Mouse (Mus musculus): ENCODE data around the gene Ttc23.

The Ttc23 gene

DNA sequence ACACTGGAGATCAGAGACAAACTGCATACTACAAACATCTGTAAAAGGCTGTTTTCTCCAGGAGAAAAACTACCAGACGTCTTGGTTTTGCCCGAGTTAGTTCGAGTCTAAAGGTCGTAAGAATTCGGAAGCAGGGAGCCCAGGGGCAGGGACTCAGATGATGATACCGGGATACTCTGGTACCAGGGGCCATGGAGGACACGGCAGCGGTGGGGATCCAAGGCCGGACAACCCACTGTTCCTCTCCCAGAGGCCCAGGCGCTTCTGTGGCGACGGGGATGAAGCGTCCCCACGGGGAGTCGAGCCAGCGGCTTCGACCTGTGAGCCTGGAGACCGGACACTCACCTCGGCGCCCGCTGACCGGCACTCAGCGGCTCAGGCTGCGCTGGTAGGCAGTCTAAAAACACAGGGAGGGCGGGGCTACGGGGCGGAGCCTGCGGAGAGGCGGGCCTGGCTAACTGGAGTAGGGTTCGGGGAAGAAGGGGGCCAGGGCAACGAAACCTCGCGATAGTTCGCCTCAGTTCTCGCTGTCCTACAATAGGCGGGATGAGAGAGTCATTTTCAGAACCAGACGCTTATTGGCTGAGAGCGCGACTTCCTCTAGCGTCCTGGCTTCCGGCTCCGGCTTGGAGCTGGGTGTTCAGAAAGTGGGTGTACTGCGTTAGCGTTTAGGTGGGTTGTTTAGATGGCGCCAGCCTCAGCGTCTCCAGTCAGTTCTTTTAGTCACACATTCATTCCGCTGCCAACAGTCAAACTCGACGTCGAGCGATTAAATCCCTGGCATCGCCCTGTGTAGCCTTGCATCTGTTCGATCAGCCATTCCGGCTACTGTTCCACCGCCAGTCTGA, 2.2 kb upstream of the Ttc23 start, which contains the start of gene Lrrc28:
Gene Lrrc28 (minus strand): TSS at position 436 of the 848 bp plus-strand sequence.
- DNase-seq (ENCODE audit: low spot score): peak; percentile 100

DNA sequence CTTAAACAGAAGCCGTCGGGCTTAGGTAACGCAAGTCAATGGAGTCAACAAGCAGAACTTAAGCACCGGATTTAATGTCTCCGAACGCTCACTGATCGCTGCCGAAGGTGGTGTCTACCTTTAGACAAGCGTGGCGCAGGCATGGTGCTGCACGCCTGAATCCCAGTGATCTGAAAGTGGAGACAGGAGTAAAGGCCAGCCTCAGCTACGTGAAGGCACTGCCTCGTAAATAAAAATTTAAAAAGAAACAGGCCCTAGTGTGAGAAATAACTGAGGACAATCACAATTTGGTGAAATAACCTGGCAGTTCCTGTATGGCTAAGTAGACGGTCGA, 1.6 kb upstream of the Ttc23 start:
- no peak for DNase-seq (ENCODE audit: low spot score)

DNA sequence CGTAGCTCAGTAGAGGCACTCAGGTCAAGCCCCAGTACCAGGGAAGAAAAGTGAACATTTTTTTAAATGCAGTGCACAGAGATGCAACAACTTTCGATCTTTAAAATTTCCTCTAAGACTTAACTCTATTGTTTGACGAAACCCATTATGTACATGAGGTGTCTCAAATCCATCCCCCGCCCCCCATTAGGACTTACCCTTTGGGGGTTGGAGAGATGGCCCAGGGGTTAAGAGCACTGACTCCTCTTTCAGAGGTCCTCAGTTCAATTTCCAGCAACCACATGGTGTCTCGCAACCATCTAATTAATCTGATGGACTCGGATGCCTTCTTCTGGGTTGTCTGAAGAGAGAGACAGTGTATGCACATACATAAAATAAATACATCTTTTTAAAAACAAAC, 1.1 kb upstream of the Ttc23 start:
- DNase-seq (ENCODE audit: low spot score): no peak

DNA sequence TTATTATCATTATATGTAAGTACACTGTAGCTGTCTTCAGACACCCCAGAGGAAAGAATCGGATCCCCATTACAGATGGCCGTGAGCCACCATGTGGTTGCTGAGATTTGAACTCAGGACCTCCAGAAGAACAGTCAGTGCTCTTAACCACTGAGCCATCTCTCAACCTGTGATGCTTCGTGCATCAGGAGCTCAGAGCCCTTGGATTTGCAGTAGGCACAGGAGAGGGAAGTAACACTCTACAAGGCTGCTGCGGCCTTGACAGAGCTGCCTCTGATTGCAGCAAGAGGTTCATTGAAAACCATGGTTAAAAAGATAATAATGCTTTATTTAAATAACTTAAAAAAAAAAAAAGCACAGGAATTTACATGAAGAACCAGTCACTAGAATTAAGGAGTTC, 1.2 kb downstream of the Ttc23 start:
- DNase-seq (ENCODE audit: low spot score): no peak

DNA sequence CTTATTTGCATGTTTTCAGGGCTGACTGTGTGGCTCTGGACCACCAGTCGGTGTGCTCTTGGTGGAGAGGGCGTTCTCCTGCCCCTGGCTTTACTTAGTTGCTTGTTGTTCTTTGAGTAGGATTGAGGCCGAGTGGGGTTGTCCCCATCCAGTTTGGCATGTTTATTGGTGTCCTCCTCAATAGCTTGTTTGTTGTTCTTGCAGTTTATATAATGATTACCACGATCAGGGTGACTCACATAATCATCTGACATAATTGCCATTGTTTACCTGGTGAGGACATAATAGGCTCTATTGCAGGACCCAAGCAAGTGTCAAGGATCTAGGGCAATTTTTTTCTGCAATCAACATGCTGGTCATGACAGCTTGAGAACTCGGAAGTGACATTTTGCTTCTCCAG, 5.0 kb downstream of the Ttc23 start:
- no peak for DNase-seq (ENCODE audit: low spot score)

DNA sequence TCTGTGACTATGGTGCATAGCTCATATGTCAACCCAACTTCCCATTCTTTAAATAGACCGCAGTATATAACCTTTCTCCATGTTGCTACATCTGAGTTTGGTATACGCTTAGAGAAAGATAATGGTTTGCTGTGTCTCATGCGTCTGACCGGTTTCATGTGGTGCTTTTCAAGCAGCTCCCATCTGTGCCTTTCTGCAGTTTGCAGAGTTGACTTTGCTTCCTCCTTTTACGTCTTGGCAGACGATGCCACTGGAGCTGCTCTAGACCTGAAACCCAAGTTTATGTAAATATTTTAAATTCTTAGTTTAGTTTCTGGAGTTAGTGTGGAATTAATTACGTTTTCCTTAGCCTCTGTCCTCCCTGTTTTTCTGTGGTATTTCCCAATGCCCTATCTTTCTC, 7.5 kb downstream of the Ttc23 start:
- no peak for DNase-seq (ENCODE audit: low spot score)

DNA sequence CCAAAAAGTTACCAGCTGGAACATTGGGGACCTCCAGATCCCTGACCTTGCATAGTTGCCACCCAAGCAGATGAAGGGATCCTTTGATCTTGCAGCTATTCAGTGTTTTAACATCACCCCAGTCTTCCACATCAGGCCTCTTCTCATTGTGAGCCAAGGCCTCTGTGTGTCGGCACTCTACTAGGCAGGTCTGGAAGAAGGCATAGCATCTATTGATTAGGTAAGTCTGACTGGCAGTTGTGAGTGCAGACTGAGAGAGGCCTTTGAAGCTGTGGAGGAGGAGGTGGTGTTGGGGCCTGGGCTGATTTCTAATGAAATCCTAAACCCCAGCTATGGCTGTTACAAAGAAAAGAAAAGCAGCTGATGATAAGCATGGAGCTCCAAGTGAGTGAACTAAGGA, 8.0 kb downstream of the Ttc23 start:
- peak; percentile 66 for DNase-seq (ENCODE audit: low spot score)

DNA sequence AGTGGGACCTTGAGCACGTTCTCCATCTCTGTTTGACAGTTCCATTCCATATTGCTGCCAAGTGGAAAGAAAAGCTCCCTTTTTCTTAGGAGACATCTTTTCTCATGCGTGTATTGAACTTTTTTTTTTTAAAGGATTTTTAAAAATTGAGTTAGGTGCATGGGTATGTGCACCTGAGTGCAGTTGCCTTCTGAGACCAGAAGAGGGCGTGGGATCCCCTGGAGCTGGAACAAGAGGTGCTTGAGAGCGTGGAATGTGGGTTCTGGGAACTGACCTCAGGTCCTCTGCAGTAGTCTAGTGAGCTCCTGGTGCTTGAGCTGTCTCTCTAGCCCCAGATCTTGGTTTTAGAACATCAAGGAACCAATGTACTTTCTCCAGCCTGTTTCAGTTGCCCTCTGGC, 10.9 kb downstream of the Ttc23 start:
- no peak for DNase-seq (ENCODE audit: low spot score)

DNA sequence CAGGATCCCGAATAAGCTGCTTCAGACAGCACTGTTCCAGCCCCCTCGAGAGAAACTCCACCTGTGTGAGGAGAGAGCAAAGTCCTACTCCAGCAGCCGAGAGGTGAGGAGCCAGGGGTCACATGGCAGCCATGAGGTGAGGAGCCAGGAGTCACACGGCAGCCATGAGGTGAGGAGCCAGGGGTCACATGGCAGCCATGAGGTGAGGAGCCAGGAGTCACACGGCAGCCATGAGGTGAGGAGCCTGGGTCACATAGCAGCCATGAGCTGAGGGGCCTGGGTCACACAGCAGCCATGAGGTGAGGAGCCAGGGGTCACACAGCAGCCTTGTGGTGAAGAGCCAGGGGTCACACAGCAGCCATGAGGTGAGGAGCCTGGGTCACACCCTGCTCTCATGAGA, 15.2 kb downstream of the Ttc23 start:
- no peak for DNase-seq (ENCODE audit: low spot score)

DNA sequence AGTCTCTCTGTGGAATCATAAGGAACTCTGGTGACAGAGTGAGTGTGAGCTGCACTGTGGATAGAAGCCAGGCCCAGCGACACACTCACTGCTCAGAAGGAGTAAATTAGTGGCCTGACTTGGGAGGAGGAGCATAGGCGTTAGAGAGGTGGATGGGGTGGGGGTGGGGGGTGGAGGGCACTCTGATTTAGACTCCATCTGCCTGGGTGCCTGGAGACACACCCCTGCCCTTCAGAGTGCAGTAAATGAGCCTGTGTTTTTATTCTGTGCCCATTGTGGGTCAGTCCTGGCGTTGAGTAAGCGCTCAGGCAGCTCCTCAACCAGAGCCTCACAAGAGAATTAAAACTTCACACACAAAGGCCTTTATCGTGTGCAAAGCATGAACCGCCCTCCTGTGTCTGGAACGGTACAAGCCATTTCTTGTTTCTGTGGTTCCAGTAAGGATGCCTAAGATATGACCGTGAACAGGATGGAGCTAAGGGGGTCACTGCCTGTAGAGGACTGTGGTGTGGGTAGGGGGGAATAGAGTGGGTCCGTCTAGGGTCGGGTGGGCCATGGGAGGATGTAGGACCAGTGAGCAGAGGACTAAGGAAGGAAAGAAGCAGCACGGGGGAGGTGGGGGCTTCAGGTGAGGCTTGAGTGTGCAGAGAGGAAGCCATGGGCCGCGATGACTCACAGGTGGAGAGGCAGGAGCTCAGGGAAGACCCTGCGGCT, 16.9 kb downstream of the Ttc23 start:
- DNase-seq (ENCODE audit: low spot score): no peak

DNA sequence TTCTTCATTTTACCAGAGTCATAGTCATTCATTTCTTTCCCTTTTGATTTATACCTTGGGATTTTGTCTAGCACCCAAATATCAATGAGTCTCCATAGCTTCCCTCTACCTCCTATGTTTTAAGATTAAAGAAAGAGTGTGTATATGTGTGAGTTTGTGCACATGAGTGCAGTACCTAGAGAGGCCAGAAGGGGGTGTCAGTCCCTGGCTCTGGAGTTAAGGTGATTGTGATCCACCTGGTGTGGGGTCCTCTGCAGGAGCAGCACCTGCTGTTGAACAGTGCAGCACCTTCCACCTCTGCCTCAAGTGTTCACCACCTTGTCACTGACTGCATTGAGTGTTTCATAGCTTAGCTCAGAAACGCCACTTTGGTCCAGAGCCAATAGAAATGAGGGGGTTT, 23.8 kb downstream of the Ttc23 start:
- no peak for DNase-seq (ENCODE audit: low spot score)

DNA sequence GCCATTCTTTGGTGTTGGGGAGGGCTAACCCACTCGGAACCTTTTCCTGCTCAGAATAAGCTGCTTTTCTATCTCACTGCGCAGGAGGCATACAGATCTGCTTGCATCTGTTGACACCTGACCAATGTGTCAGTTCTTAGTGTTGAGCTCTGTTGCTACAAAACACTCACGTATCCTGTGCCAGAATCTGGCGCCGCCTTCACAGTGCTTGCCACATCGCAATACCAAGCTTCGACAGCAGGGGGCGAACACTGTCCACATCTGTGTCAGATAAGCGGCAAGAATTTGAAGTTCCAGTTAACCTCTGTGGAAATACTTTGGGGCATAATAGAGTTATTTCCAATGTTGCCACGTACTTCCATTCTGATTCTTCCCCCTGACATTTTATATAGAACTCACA, 25.4 kb downstream of the Ttc23 start:
- DNase-seq (ENCODE audit: low spot score): peak; percentile 96

DNA sequence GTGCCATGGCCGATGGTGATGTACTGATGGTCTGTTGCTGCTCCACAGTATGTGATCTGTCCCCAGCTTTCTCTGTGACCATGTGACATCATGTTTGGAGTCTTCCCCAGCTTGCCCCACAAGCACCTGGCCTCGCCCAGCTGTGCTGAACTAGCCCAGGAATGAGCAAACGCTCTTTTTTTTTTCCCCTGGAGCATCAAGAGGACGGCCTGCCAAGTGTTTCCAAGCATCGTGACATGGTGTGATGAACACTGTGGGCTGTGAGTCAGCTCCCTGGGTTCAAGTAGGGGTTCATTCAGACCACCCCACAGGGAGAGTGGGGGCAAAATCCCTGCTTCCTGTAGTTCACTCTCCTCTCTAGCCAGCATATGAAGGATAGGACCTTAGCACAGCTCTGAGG, 26.4 kb downstream of the Ttc23 start:
- no peak for DNase-seq (ENCODE audit: low spot score)

DNA sequence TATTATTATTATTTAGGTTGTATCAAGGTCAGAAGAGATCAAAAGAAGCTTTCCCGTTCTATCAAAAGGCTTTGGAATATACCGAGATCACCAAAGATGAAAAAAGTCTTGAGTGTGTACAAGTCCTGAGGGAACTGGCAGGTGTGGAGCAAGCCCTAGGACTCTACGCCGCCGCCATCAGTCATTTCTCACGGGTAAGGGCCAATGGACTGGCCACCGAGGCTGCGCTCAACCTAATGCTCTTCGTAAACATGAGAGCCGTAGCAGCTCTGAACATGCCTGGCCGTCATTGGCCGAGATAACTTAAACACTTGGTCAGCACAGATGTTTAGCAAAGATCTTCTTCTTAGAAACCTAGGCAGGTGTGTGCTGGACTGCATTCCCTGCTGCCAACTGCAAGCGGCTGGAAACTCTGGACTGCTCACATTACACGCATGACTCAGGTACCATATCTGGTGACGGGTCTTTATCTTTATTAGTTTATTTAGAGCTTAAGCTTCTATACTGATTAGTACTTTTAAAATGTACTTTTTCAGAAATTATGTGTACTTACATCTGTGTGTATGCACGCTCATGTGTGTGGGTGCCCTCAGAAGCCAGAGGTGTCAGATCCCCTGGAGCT, 31.8 kb downstream of the Ttc23 start:
- DNase-seq (ENCODE audit: low spot score): no peak

DNA sequence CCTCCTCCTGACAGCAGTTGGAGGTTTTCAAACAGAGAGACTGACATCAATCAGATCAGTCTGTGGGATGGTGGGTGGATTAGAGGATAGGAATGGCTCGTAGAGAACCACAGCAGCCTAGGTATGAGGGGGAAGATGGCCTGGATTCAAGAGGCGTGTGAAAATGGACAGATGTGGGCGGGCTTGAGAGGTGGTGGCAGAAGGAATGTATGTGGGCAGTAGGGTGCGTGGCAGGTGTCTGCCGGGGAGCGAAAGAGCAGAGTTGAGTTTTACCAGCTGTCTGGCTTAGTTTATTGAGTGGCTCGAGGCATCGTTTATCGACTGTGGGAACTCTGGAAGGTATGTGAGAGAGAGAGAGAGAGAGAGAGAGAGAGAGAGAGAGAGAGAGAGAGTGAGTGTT, 33.9 kb downstream of the Ttc23 start:
- no peak for DNase-seq (ENCODE audit: low spot score)

DNA sequence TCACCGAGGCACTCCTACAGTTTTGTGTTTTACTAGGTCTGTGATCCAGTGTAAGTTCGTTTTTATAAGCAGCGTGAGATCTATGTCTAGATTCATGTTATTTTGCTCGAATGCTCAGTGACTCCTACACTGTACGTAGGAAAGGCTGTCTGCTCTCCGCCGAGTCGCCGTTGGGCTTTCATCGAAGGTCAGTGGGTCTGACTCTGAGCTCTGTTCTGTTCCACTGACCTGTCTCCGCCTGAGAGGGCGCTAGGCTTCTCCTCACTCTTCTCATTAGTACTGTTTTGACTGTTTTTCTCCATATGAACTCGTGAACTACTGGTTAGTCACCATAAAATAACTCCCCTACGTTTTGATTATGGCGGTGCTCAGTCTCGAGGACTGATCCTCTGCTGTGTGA, 35.8 kb downstream of the Ttc23 start:
- no peak for DNase-seq (ENCODE audit: low spot score)

DNA sequence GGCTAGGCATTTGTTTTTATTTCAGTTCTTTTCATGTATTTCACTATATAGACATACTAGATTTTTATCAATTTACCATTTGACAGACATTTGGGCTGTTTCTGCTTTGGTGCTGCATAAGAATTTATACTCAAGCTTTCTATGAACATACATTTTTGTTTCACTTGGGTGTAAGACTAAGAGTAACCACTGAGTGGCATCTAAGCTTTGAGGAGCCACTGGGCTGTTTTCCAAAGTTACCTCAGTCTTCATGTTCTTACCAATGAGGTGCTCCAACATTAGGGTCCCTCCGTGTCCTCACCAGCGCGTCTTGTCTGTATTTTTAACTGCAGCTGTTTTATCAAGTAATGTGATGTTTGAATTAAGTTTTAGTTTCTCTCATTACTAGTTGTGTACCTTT, 39.3 kb downstream of the Ttc23 start:
- DNase-seq (ENCODE audit: low spot score): no peak

DNA sequence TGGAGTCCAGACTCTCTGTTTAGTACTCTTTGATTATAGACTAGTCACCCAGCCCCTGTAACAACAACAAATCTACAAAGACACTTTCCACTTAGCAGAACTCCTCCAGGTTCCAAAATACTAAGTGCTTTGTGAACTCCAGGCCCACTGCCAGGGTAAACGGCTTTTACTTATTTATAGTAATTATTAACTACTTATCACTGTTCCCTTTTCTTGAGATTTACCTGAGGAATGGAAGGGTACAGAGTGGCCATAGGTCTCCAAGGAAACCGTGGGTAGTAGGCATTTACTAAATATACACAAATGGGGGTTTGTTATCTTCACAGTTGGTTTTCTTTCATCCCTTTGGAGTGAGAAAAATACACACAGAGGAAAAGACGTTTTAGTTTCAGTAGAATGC, 41.1 kb downstream of the Ttc23 start:
- no peak for DNase-seq (ENCODE audit: low spot score)

DNA sequence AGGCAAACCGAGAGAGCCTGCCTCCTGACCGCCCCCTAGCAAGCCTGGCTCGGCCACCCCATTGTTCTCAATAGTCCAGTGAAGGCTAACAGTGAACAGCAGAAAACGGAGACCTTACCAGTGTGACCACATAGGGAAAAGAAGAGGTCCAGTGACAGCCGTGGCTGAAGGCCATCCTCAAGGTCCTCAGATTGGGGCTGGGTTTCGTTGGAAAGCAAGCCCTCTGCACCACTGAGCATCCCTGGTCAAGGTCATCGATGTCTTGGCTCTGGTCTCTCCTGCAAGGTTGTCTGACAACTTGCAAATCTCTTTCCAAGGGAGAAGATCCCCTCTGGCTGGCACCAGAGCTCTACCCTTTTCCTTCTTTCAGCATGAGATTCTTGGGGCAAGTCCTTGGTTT, 42.6 kb downstream of the Ttc23 start:
- DNase-seq (ENCODE audit: low spot score): no peak

DNA sequence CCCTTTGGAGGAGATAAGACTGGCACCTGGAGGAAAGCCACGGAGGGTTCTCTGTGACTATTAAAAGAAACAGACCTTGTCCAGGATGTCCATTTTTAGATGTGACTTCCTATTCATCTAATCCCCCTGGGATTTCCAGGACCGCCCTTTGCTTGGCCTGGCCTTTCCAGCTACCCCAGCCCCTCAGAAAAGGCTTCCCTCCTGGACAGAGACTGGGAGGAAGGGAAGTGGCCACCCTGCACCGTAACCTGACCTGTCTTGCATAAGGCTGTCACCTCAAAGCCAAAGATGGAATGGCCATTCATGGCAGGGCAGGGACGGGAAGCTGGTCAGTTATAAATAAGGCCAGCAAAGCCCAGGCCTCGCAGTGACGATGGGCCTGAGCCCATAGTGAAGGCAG, 43.8 kb downstream of the Ttc23 start:
- DNase-seq (ENCODE audit: low spot score): peak; percentile 17

DNA sequence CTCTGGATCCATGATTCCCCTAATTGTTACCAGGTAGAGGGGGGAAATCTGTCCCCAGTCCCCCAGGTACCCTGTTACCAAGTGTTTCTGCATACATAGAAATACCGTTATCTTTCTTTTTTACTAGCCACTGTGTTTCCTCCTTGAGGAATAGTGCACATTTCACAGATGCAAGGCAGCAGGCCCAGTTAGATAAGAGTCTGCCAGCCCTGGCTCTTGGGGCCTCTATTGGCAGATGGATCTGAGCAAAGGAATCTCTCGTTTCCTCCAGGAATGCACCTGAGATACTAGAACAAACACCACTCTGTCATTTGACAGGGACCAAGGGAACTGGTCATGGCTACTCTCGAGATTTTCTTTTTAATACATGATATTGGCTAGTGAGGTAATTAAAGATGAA, 44.9 kb downstream of the Ttc23 start:
- DNase-seq (ENCODE audit: low spot score): no peak

DNA sequence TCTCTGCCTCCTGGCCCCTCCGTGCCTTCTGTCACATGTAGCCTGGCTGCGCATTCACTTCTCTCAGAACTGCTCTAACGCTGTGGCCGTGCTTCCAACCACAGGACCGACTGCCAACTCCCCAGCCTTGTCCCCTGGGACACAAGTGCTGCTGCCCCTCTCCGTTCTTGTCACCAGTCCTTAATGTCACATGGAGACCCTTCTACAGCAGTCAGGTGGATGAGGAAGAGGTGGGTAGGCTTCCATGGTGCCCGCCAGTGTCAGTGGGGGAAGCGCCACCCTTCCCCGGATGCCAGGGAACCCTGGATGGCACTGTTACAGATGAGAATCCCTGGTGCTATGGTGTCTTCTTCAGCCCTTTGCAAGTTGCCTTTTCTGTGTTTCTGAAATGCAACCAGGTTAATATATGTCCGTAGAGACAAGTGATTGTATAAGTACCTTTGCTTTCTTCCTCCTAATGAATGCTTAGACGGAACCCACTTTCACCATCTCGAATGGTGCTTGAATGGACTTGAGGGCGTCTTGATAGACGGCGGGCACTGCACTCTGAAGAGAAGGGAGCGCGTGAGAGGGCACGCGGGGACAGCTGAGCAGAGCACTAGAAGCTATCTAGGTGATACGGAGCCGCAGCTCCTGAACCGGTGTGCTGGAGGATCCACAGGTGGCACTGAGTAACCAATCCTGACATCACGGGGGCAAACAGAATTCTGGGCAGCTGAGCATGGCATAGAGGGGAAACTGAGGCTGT, 45.8 kb downstream of the Ttc23 start:
- DNase-seq (ENCODE audit: low spot score): no peak

DNA sequence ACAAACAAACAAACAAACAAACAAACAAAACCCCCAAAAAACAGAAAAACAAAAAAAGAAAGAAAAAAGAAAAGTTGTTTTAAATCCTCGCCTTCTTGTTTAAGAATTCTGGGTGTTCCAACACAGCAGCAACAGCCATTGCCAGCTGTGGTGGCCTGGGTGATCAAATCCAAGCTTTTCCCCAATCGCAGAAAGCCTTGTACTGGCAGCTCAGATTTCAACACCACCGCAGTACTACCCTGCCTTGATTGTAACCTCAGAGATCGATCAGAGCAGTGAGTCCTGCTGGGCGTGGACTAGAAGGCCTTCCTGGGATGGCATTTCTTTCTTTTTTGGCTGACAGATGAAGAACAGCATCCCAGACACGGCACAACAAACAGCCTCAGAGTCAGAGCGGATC, 48.7 kb downstream of the Ttc23 start:
- no peak for DNase-seq (ENCODE audit: low spot score)
